Mouse (Mus musculus) cerebellum, adult (tissue): Measurements from ENCODE around the gene Gm17124.
"Not testable (repeated sequence)": the region's sequence is repeated elsewhere in the genome, so short reads cannot be mapped to it uniquely, and the experiment has no call there.

Experiments used
- ATAC-seq: cut with Nextera tagmentation; 2 replicates; pipeline ENCODE4 v1.9.2; 2017; ENCODE audit warnings: mild to moderate bottlenecking, moderate library complexity, mixed read lengths; ENCODE audit not compliant: insufficient number of reproducible peaks, low FRiP score, low TSS enrichment

The Gm17124 gene

DNA sequence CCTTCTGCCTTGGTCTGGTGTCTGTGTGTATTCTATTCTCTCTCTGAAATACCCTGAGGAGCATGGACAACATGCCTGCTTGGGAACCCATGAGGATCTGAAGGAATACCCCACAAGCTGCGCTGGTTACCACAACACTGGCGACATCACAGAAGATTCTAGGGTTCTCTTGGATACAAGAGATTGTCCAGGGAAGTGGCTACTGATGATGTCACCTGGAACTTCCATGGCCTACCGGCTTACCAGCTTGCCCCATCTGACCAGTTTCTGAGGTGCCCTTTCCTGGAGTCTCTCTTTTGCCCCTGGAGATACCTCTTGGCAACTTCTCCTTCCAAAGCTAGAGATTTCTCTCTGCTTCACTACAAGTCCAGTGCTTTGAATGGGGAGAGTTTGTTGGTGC, at the start of gene Gm17124:
Gene Gm17124, minus strand, starts transcription at position 101 of the 400 bp plus-strand sequence.
- ATAC-seq: not testable (repeated sequence)

- not testable (repeated sequence) for ATAC-seq
Observed at GRCm38 (mm10) chr14:42641817-42642216, 42.1 kb upstream of the Gm17124 start, which contains the start of gene Gm3633. Gene Gm3633, minus strand, starts transcription at chr14:42641917.
